Mouse (Mus musculus) brain, embryonic 14.5 days (tissue): ENCODE measurements at regions not wholly inside any gene's neighbourhood (a gene's known extent, or its start where the extent isn't known, plus 50 kb on each side); places are given as distances from the start of the nearest gene placed in this dataset.

Experiments
- DNase-seq: peaks from one replicate; pipeline ENCODE4 v3.0.0-alpha.2; 2011; ENCODE audit warnings: low read depth
- CTCF ChIP-seq: fragments of 200-500 bp; IDR thresholded peaks from 2 replicates; pipeline ENCODE4 v1.5.1; 2012; ENCODE audit warnings: inconsistent platforms, mild to moderate bottlenecking, moderate library complexity, borderline replicate concordance; ENCODE audit not compliant: insufficient read depth, insufficient read length; ENCODE audit errors: extremely low read depth
- POLR2A ChIP-seq: fragments of 200-500 bp; IDR thresholded peaks from 2 replicates; pipeline ENCODE4 v1.6.1; 2012; ENCODE audit warnings: mild to moderate bottlenecking, inconsistent platforms, borderline replicate concordance; ENCODE audit not compliant: poor library complexity, insufficient read depth, insufficient read length, severe bottlenecking; ENCODE audit errors: extremely low read depth

DNA sequence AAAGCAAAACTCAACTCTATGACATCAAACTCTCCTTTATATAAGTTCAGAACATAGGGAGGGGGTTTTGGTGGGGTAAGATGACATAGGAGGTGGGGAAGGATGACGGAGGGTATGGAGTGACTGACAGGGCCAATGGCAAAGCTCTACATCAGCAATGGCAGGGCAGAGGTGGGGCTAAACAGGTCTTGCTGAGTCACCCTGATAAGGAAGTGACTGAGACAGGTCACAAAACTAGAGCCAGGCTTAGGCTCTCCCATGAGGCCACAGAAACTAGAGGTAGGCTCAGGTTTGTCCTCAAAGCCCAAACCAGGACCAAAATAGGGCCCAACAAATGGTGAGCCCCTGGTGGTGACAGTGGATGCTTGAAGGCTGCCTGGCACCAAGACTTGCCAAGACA is 114.6 kb downstream of the Trib2 start:
- no peak for TF ChIP-seq CTCF
- no peak for TF ChIP-seq POLR2A
- DNase-seq = no peak

DNA sequence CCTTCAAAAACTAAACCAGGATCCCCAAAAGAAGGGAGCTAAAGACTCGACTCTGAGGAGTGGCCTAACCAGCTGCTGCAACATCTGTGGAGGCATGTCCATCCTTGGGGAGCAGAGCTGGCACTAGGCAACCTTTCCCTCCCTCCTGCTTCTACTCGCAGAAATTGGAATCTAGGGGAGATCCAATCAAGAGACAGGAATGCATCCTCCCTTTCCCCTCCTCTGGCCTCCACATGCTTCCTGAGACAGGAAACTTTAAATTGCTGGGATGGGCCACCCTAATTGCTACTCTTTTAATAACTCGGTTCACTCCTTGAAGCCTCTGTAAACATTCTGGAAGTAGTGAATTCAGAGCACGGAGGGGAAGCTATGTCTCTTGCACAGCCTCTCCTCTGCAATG is 117.9 kb downstream of the Trib2 start:
- DNase-seq = no peak
- TF ChIP-seq CTCF (no peak), POLR2A (no peak)

DNA sequence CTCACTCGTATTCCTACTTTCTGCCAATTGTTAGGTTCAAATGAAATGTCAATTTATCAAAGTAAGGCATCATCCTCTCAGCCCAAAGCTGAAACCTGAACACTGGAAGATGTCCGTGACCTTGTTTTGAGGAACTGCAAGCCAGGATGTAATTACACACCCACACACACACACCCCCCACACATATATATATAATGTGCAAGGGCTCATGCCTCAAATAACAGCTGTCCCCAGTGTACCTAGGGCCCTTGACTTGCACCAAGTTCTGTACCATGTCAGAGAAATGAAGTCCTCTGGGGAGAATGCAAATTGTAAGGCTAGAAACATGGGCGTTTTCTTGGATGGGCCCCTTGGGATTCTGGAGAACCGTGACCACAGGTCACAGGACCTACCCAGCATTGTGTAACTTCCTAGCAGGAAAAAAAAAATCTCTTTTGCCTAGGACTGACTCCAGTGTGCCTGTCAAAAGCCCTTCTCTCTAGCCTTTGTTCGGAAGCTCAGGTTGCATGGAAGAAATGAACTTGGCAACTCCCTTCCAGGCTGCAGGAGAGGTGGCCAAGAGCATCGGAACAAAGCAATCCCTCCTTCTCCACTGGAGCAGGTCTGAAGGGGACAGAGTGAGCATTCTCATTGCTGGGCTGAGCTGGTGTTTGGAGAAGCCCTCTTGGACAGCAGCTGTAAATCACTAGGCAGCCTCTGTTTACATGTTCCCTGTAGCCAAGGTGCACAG is 118.5 kb downstream of the Trib2 start:
- no peak for TF ChIP-seq POLR2A
- no peak for TF ChIP-seq CTCF
- no peak for DNase-seq

DNA sequence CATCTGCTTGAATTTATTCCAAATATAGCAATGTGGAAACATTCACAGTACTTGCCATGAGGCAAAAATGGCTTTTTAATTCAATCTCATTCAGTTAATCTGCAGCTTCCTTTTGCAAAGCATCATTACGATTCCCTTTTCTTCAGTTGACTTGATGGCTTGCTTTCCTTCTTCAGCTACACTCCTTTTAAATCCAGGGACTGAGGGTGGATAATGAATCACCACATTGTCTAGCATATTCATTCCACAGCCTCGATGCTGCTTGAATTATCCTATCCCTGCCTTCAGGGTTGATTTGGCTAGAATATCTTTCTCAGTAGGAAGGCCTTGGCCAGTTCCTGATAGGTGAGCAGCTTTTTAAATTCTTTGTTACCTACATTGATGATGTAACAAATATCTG is 128.4 kb downstream of the Trib2 start:
- no peak for TF ChIP-seq POLR2A
- TF ChIP-seq CTCF = no peak
- no peak for DNase-seq

DNA sequence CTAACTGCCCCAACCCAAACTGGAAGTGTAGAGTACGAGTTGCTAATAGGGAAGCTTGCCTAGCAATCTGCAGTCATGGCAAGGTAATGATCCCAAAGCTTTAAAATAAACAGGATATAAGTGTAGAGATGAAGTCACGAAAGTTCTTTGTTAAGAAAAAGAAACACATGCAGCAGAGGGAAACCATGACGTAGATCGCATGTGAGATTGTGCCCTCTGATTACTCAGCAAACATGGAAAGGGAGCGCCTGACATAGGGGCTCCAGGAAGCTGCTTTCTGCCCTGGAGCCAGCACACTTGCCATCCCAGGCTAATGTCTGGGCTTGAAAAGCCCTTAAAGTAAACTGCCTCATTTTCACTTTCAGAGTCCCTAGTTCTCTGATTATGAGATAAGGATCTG is 132.4 kb downstream of the Trib2 start:
- no peak for DNase-seq
- TF ChIP-seq POLR2A = no peak

DNA sequence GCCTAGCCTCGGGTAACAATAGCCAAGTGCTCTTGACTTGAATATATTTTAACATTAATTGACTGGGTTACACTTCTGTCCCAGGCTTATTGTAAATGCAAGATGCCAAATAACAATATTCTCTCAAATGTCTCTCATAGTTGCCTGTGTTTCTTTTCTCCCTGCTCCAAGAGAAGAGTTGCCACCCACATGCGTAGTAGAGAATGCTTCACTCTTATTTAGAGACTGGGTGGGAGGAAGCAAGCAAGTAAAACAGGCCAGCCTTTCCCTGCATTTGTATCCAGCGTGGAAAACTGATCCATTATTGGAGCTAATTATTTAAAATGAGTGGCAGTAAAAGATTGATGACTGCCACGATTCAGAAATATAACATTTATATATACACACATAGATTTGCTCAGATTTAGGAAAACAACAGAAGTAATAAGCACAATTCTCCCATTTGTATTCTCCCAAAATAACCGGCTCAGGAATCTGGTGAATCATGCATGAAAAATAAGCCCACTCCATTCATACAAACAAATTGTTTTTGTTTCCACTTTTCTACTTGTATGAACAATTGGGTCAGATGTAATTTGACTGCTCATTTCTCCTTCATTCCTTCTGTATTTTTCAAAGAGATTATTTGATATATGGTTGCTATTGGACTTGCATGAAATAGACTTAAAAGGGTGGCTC is 134.9 kb downstream of the Trib2 start:
- no peak for DNase-seq

DNA sequence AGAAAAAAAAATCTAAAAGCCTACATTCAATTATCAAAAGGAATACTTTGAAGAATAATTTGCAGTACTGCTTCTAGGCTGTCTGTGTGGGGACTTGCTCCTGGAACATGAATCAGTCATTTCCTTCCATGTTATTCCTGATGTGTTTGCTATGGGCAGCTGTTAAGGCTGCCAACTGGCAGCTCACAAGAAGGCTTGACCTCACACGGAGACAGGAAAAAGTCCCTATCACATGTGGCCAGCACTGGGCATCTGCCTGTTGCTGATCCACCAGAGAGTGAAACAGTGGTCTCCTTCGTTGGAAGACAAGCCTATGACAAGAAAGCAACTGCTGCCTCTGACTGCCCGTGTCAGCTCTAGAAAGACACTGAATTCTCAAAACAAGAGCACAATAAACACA is 140.6 kb downstream of the Trib2 start:
- TF ChIP-seq POLR2A = no peak
- TF ChIP-seq CTCF = no peak
- DNase-seq = no peak

More for the DNA sequence above, 134.9 kb downstream of the Trib2 start:
- no peak for TF ChIP-seq CTCF
- no peak for TF ChIP-seq POLR2A

DNA sequence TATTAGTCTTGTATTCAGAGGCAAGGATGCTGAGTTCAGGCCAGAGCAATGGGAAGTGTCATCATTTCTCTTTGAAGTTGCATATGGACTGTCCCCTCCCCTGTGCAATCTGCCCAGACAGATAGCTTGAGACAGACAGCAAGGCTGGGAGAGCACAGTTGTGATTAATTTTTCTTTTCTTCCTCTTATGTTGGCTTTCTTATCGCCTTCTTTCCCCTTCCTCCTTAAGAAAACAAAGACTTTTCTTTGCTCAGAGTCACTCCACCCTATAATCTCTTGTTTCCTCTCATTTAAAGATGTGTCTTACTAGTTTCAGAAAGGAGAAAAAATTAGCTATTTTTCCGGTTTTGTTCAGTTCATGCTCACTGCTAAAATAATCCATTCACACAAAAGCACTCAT is 157.0 kb downstream of the Trib2 start:
- DNase-seq = no peak
- TF ChIP-seq POLR2A (no peak), CTCF (no peak)

DNA sequence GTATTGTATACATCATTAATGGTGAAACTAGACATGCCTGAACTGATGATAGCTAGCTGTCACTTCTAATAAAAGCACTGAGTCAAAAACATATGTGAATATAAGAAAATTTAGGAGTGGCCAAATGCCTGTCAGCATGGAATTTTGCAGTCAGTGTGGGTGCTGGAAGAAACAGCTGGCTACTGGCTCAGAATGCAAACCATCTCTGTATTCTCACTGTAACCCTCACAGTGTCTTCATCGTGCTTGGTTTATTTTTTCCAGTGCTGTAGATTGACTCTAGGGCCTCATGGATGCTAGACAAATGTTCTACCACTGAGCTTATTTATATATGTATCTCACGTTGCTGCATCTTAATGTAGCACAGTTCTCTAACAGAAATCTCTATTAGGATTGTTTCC is 157.4 kb downstream of the Trib2 start:
- TF ChIP-seq CTCF (no peak), POLR2A (no peak)
- DNase-seq = peak; percentile 21

DNA sequence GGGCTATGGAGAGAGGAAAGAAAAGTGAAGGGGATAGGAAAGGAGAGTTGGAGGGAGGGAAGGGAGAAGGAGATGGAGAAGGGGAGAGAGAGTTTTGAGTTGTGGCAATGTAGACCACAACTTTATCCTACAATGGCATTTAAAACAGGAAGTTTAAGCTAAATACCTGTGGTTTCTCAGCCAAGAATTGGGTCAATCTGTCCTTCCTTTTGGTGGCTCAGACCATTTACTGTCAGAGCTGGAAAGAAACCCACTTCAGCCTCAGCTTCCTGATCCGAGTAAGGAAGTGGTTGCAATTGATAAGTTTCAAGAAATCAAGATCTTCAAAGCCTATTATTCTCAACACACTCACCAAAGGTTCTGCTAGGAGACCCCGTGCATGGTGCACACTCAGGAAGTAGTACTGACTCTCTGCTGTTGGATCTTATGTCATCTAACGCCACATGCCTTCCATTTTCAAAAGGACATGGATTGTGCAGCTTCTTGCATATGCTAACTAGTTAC is 158.9 kb downstream of the Trib2 start:
- TF ChIP-seq POLR2A (no peak), CTCF (no peak)
- DNase-seq = no peak

DNA sequence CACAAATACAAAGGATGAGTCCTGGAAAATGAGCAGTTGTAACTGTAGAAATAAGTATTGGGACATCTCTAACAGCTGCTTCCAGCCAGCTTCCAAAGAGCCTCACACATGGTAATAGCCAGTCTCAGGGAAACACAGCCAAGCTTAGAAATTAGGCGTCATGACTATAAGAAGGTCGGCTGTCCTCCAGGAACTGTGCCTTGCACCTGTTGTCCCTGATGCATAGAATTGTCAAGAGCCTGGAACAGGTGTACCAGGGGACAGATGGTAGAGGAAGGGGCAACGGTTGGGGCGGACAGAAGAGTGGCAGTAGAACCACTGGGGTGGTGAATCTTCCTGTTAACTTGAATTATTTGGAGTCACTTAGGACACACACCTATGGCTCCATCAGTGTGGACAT is 162.1 kb downstream of the Trib2 start:
- no peak for DNase-seq
- TF ChIP-seq CTCF = no peak
- TF ChIP-seq POLR2A = no peak

DNA sequence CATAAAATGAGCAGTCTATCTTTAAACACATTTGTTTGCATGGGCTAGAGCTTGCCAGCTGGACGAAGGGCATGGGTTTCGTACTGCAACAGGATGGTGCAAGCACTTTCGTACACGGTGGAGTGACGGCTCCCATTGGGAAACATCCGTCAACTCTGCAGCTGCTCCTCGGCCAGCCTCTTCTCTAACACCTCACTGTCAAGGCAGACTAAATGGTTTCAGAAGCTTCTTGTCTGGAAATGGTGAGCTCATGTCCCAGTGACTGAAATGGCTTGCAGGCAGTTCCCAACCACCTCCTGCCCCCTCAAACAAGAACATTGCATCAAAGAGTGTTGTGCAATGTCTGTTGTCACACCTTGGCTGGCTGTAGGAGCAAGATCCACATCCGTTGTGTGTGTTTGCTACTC is 163.4 kb downstream of the Trib2 start:
- no peak for TF ChIP-seq CTCF
- no peak for TF ChIP-seq POLR2A
- no peak for DNase-seq

DNA sequence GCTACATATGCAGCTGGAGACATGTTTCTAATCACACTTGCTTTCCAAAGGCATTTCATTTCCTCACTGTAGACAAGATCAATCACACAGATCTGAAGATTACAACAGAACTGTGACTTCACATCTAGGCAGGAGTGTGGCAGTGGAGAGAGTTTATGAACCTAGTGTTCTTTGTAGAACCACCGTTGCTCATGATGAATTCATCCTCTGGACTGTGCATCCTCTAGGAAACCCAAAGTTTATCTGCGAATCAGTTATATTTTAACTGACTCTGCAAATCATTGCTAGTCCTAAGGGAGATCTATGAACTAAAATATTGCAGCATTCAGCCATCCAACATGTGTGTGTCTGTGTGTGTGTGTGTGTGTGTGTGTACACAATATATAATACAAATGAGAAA is 165.4 kb downstream of the Trib2 start:
- no peak for DNase-seq
- TF ChIP-seq CTCF = no peak
- no peak for TF ChIP-seq POLR2A
